Mouse (Mus musculus): ENCODE measurements around the gene Fcrla. TPM values are rescaled to one million over a fixed set of nuclear protein-coding genes. Genes with fewer than 3 reads are reported as not detected.

The Fcrla gene
- 1.1 TPM for polyA plus RNA-seq (2014; fragmentation: Illumina TruSeq; extraction: RNeasy Lipid Tissue Mini Kit (QIAGEN cat#74804); ENCODE audit: low read depth, low replicate concordance)

GRCm38 (mm10) chr1:170927378-170927777 lies at the start of gene Fcrla:
TSS of gene Fcrla (minus strand) at chr1:170927583.

GRCm38 (mm10) chr1:170976447-170976846 lies 49.1 kb upstream of the Fcrla start, which contains the start of gene Fcgr2b:
TSS of gene Fcgr2b (minus strand) at chr1:170976547.

GRCm38 (mm10) chr1:170912891-170913615 lies 14.3 kb downstream of the Fcrla start, which contains the start of gene Fcrlb:
TSS of gene Fcrlb (minus strand) at chr1:170912941.

GRCm38 (mm10) chr1:170884978-170885561 lies 42.3 kb downstream of the Fcrla start, which contains the start of the genes Gm26620 and Dusp12:
TSS of gene Gm26620 (plus strand) at chr1:170885065.
TSS of gene Dusp12 (minus strand) at chr1:170885540.

GRCm38 (mm10) chr1:170867691-170868105 lies 59.7 kb downstream of the Fcrla start, which contains the start of gene Atf6:
TSS of gene Atf6 (minus strand) at chr1:170867771.

Other genes starting within 250 kb of the Fcrla start
- gene Atf6, start 59.8 kb downstream of the Fcrla start, polyA plus RNA-seq (2014; fragmentation: Illumina TruSeq; extraction: RNeasy Lipid Tissue Mini Kit (QIAGEN cat#74804); ENCODE audit: low read depth, low replicate concordance): 26.6 TPM
- gene Gm26620, start 42.5 kb downstream of the Fcrla start, polyA plus RNA-seq (2014; fragmentation: Illumina TruSeq; extraction: RNeasy Lipid Tissue Mini Kit (QIAGEN cat#74804); ENCODE audit: low read depth, low replicate concordance): 0.42 TPM
- gene Dusp12, start 42.0 kb downstream of the Fcrla start, polyA plus RNA-seq (2014; fragmentation: Illumina TruSeq; extraction: RNeasy Lipid Tissue Mini Kit (QIAGEN cat#74804); ENCODE audit: low read depth, low replicate concordance): 14.3 TPM
- gene Fcrlb, start 14.6 kb downstream of the Fcrla start, polyA plus RNA-seq (2014; fragmentation: Illumina TruSeq; extraction: RNeasy Lipid Tissue Mini Kit (QIAGEN cat#74804); ENCODE audit: low read depth, low replicate concordance): not detected
- gene Fcgr2b, start 49.0 kb upstream of the Fcrla start, polyA plus RNA-seq (2014; fragmentation: Illumina TruSeq; extraction: RNeasy Lipid Tissue Mini Kit (QIAGEN cat#74804); ENCODE audit: low read depth, low replicate concordance): 104 TPM
- 2.0 TPM for gene Fcgr4, start 91.3 kb upstream of the Fcrla start, polyA plus RNA-seq (2014; fragmentation: Illumina TruSeq; extraction: RNeasy Lipid Tissue Mini Kit (QIAGEN cat#74804); ENCODE audit: low read depth, low replicate concordance)
- gene Fcgr3, start 137.4 kb upstream of the Fcrla start, polyA plus RNA-seq (2014; fragmentation: Illumina TruSeq; extraction: RNeasy Lipid Tissue Mini Kit (QIAGEN cat#74804); ENCODE audit: low read depth, low replicate concordance): 42.1 TPM
- 23.4 TPM for gene Cfap126, start 186.3 kb upstream of the Fcrla start, polyA plus RNA-seq (2014; fragmentation: Illumina TruSeq; extraction: RNeasy Lipid Tissue Mini Kit (QIAGEN cat#74804); ENCODE audit: low read depth, low replicate concordance)
- 135 TPM for gene Sdhc, start 223.0 kb upstream of the Fcrla start, polyA plus RNA-seq (2014; fragmentation: Illumina TruSeq; extraction: RNeasy Lipid Tissue Mini Kit (QIAGEN cat#74804); ENCODE audit: low read depth, low replicate concordance)
- gene Mpz, start 223.1 kb upstream of the Fcrla start, polyA plus RNA-seq (2014; fragmentation: Illumina TruSeq; extraction: RNeasy Lipid Tissue Mini Kit (QIAGEN cat#74804); ENCODE audit: low read depth, low replicate concordance): 1.9 TPM